Mouse (Mus musculus) forebrain, embryonic 13.5 days (tissue): ENCODE measurements around the gene Cbl. TPM values are rescaled to one million over a fixed set of nuclear protein-coding genes. Genes with fewer than 3 reads are reported as not detected.
A peak's percentile ranks its signal among the peaks of the same experiment; 100 is the strongest.

ENCODE experiments used
- ATAC-seq: fragments of 200-750 bp; cut with Nextera tagmentation; 2 replicates; pipeline ENCODE4 v1.8.0; 2017
- H3K27ac ChIP-seq: fragments of 300-500 bp; sonication (generic); 2 replicates; pipeline ENCODE4 v1.5.1; 2015; ENCODE audit warnings: inconsistent platforms, mild to moderate bottlenecking, moderate library complexity
- H3K27me3 ChIP-seq: fragments of 300-500 bp; sonication (generic); 2 replicates; pipeline ENCODE4 v1.6.1; 2015; ENCODE audit warnings: mild to moderate bottlenecking, inconsistent platforms
- H3K36me3 ChIP-seq: fragments of 300-500 bp; sonication (generic); 2 replicates; pipeline ENCODE4 v1.6.1; 2015; ENCODE audit warnings: mild to moderate bottlenecking, inconsistent platforms; ENCODE audit not compliant: poor library complexity, severe bottlenecking
- H3K4me1 ChIP-seq: fragments of 300-500 bp; sonication (generic); 2 replicates; pipeline ENCODE4 v1.6.1; 2015; ENCODE audit warnings: inconsistent platforms
- H3K4me2 ChIP-seq: fragments of 300-500 bp; sonication (generic); 2 replicates; pipeline ENCODE4 v1.6.1; 2015; ENCODE audit warnings: inconsistent platforms, mild to moderate bottlenecking, moderate library complexity
- H3K4me3 ChIP-seq: fragments of 300-500 bp; sonication (generic); 2 replicates; pipeline ENCODE4 v1.5.1; 2015; ENCODE audit warnings: mild to moderate bottlenecking, inconsistent platforms
- H3K9ac ChIP-seq: fragments of 300-500 bp; sonication (generic); 2 replicates; pipeline ENCODE4 v1.6.1; 2015; ENCODE audit warnings: mild to moderate bottlenecking, inconsistent platforms
- H3K9me3 ChIP-seq: fragments of 300-500 bp; sonication (generic); replicated peaks from 2 replicates; pipeline ENCODE4 v1.6.1; 2016; ENCODE audit warnings: inconsistent platforms
- WGBS: fragments of 180-500 bp; shearing (Covaris S2); methylation state at CpG from one replicate; pipeline ENCODE4 v1.1.7; 2015; 5-methylcytosine and 5-hydroxymethylcytosine counted together
- polyA plus RNA-seq: library from polyadenylated mRNA; unstranded; fragments of >200 nt; fragmentation: Nextera tagmentation; extraction: Ambion mirVana; gene quantifications from 2 replicates; pipeline ENCODE4 v1.2.1, GENCODE M21; 2015

Cbl gene
- polyA plus RNA-seq, 1 experiment from 2014 or later = 25.2 TPM

GRCm38 (mm10) chr9:44093612-44094503, 140.0 kb downstream of the Cbl start:
- ATAC-seq = peak; percentile 57

More at GRCm38 (mm10) chr9:44093612-44094503, 140.0 kb downstream of the Cbl start:
- H3K27me3 ChIP-seq = peaks cover 3% of the 10 kb centered on the region; the same call in 1 of the 2 replicates
- no peak overlapping the region for H3K27ac ChIP-seq
- H3K4me1 ChIP-seq = peaks cover 17% of the 10 kb centered on the region
- H3K9me3 ChIP-seq = no peaks in the 10 kb centered on the region
- no peak overlapping the region for H3K4me3 ChIP-seq
- no peaks in the 10 kb centered on the region; the same call in 1 of the 2 replicates for H3K36me3 ChIP-seq
- H3K9ac ChIP-seq = peak overlapping the region; percentile 37
- 25% methylated on average over 24 of the region's 24 CpGs for WGBS
- peak overlapping the region; percentile 45 for H3K4me2 ChIP-seq

Other genes with a start within 250 kb of the Cbl start
- gene Thy1, start 190.7 kb downstream of the Cbl start, polyA plus RNA-seq = 0.31 and 0.98 TPM in 2 replicates
- 7.1 and 8.6 TPM in 2 replicates for gene Usp2, start 167.0 kb downstream of the Cbl start, polyA plus RNA-seq
- 0.06 and 0.23 TPM in 2 replicates for gene Mfrp, start 132.3 kb downstream of the Cbl start, polyA plus RNA-seq
- gene C1qtnf5, start 126.8 kb downstream of the Cbl start, polyA plus RNA-seq = 1.0 and 1.2 TPM in 2 replicates
- gene Gm49380, start 120.5 kb downstream of the Cbl start, polyA plus RNA-seq = 0.19 TPM in 1 of 2 replicates, not detected in the other
- gene Rnf26, start 120.5 kb downstream of the Cbl start, polyA plus RNA-seq = 45.7 and 50.1 TPM in 2 replicates
- 15.6 and 16.7 TPM in 2 replicates for gene Mcam, start 99.6 kb downstream of the Cbl start, polyA plus RNA-seq
- gene Ccdc153, start 6.6 kb upstream of the Cbl start, polyA plus RNA-seq = not detected in 2 replicates
- gene Pdzd3, start 17.4 kb upstream of the Cbl start, polyA plus RNA-seq = 0.39 and 0.40 TPM in 2 replicates
- 4.4 and 4.5 TPM in 2 replicates for gene Nlrx1, start 34.5 kb upstream of the Cbl start, polyA plus RNA-seq
- gene Abcg4, start 54.6 kb upstream of the Cbl start, polyA plus RNA-seq = 9.2 and 10.9 TPM in 2 replicates
- 30.5 and 38.4 TPM in 2 replicates for gene Hinfp, start 71.6 kb upstream of the Cbl start, polyA plus RNA-seq
- 14.0 and 19.6 TPM in 2 replicates for gene C2cd2l, start 86.2 kb upstream of the Cbl start, polyA plus RNA-seq
- gene Dpagt1, start 92.0 kb upstream of the Cbl start, polyA plus RNA-seq = 36.8 and 40.1 TPM in 2 replicates
- gene H2afx, start 100.6 kb upstream of the Cbl start, polyA plus RNA-seq = 393 TPM in 2 replicates
- gene Hmbs, start 110.2 kb upstream of the Cbl start, polyA plus RNA-seq = 91.6 and 92.2 TPM in 2 replicates
- gene Vps11, start 127.6 kb upstream of the Cbl start, polyA plus RNA-seq = 34.9 and 37.9 TPM in 2 replicates
- gene Hyou1, start 145.4 kb upstream of the Cbl start, polyA plus RNA-seq = 22.4 and 26.5 TPM in 2 replicates
- 23.3 and 29.6 TPM in 2 replicates for gene Slc37a4, start 162.8 kb upstream of the Cbl start, polyA plus RNA-seq
- 1,416 and 1,661 TPM in 2 replicates for gene Rps25, start 173.1 kb upstream of the Cbl start, polyA plus RNA-seq
- 311 and 314 TPM in 2 replicates for gene Trappc4, start 173.6 kb upstream of the Cbl start, polyA plus RNA-seq
- gene Ccdc84, start 184.5 kb upstream of the Cbl start, polyA plus RNA-seq = 29.1 and 30.3 TPM in 2 replicates
- gene Foxr1, start 207.1 kb upstream of the Cbl start, polyA plus RNA-seq = not detected in 2 replicates
- gene Upk2, start 220.9 kb upstream of the Cbl start, polyA plus RNA-seq = not detected in 2 replicates
- 8.6 and 9.1 TPM in 2 replicates for gene Bcl9l, start 248.8 kb upstream of the Cbl start, polyA plus RNA-seq